Mouse (Mus musculus): ENCODE data around the gene Cox6a2.

Cox6a2 gene

DNA sequence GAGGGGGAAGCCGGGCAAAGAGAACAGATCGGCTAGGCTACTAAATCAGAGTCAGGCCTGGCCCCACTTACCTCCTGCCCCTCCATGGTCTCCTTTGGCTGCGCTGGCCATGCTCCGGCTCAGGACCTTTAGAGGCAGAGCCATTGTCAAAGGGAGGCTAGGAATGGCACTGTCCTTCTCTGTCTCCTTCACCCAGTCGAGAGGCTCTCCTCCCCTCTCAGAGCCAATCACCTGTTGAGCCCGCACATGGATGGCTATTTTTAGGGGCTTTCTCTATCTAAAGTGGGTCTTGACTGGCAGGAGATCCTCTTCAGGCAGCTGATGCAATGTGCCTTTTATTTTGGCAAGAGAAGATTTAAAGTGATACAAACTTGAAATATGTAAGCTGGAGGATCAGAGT is at the start of gene Cox6a2:
Gene Cox6a2 (minus strand): TSS at position 236 of the 400 bp plus-strand sequence.
- DNase-seq (ENCODE audit: low spot score), result no peak

DNA sequence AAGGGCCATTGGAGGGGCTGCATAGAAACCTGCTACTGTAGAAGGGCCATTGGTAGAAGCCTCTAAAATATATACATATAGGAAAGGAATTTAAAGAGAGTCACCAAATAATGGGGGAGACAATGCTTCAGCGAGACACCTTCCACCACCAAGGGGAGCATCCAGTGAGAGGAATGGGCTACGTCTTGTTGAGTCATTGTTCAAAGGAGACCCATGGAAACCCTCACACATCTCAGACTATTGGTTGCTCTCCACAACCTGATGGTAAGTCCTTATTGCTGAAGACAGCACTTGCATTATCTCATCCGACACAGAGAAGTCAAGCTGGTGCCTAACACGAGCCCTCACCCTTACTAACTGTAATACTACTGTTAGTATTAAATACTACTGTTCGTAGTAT is 49.6 kb upstream of the Cox6a2 start:
- DNase-seq (ENCODE audit: low spot score), result no peak

DNA sequence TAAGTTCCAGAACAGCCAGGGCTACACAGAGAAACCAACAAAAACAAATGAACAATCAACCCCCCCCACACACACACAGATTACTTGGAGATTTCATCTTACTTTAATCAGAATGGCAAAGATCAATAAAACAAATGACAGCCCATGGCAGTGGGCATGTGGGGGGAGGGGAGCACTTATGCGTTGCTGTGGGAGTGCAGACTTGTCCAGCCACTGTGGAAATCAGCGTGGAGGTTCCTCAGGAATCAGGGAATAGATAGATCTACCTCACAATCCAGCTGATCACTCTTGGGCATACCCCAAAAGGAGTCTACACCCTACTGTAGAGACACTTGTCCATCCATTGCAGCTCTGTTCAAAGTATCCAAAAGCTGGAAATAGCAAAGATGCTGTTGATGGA is 48.8 kb upstream of the Cox6a2 start:
- DNase-seq (ENCODE audit: low spot score), result no peak

DNA sequence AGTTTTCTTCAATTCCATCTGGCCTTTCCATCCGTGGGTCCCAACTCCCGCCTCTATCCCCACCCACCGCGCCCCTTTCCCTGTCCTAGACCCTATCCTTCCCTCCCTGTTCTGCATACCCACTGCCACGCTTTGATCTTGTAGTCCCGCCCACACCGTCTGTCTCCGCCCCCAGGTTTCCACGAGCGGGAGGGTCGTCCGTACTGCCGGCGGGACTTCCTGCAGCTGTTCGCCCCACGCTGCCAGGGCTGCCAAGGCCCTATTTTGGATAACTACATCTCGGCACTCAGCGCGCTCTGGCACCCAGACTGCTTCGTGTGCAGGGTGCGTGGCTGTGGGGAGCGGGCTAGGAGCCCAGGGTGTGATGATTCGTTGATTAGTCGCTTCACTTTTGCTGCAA is 46.4 kb upstream of the Cox6a2 start:
- no peak for DNase-seq (ENCODE audit: low spot score)

DNA sequence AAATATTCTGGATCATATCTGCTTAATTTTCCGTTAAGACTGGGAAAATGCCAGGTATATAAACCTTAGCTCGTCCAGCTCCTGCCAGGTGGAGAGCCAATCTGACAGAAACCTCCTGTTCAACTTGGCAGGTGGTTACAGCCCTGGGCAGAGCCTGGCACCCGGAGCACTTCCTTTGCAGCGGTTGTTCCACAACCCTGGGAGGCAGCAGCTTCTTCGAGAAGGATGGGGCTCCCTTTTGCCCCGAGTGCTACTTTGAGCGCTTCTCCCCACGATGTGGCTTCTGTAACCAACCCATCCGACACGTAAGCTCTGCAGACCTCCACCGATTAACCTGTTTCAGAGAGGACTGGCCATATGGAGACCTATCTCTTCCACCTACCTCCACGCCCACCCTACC is 45.8 kb upstream of the Cox6a2 start:
- DNase-seq (ENCODE audit: low spot score), result no peak

DNA sequence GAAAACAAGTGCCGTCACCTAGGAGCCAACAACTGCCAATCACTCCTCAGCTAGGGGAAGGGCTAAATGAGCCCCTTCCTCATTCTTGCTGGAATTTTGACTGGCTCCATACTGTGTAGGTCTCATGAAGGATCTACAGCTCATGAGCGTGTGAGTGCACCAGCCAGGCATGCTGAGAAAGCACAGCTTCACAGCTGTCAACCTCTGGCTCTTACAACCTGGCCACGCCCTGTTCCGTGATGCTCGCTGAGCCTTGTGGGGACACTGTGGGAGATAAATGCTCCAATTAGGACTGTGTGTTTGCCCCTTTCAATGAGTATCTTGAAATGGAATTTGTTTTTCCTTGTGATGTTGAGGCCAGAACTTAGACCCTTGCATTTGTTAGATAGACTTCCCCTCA is 43.8 kb upstream of the Cox6a2 start:
- DNase-seq (ENCODE audit: low spot score), result no peak

DNA sequence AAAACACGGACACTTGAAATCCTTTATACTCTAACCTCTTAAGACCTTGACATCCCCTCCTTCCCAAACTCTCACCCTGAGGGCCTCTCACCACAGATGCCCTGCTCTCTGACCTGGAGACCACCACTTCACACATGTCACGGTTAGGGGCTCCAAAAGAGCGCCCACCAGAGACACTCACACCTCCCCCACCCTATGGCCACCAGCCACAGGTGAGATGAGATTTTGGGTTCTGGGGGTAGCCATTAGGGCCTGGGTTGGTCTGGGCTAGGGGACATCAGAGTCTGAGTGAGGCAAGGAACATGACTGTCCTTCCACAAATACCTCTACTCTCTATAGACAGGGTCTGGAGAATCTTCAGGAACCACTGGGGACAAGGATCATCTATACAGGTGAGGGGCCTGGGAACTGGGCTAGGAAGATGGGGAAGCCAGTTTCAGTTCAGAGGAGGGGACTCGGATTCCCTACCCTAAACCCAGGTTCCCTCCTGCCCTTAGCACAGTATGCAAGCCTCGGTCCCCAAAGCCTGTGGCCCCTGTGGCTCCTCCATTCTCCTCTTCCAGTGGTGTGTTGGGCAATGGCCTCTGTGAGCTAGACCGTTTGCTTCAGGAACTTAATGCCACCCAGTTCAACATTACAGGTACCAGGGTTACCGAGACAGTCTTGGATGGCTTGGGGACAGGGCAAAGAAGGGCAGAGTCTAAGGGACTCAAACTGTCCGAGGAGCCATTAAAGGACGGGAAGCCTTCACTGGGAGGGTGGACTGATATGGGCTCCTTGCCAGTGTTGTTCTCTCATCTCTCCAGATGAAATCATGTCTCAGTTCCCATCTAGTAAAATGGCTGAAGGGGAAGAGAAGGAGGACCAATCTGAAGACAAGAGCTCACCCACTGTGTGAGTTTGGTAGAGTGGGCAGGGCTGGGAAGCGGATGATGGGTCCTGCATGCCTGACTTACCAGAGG is 42.2 kb upstream of the Cox6a2 start:
- DNase-seq (ENCODE audit: low spot score), result no peak

DNA sequence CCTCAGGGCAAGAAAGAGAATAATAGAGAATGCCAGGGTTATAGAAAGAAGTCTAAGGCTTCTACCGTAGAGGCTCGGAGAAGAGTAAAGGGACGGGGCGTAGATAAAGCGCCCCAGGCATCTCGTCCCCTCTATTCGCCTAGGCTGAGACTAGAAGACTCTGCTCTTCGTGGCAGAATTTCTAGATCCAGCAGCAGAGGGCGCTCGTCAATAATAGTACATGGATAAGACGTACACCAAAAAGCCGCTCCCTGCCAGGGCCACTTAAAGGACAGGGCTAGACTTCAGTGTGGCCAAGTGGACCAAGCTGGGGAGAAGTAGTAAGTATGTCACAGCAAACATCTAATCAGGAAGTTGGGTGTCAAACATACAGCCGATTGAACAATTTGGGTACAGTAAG is 41.3 kb upstream of the Cox6a2 start:
- peak; percentile 86 for DNase-seq (ENCODE audit: low spot score)

DNA sequence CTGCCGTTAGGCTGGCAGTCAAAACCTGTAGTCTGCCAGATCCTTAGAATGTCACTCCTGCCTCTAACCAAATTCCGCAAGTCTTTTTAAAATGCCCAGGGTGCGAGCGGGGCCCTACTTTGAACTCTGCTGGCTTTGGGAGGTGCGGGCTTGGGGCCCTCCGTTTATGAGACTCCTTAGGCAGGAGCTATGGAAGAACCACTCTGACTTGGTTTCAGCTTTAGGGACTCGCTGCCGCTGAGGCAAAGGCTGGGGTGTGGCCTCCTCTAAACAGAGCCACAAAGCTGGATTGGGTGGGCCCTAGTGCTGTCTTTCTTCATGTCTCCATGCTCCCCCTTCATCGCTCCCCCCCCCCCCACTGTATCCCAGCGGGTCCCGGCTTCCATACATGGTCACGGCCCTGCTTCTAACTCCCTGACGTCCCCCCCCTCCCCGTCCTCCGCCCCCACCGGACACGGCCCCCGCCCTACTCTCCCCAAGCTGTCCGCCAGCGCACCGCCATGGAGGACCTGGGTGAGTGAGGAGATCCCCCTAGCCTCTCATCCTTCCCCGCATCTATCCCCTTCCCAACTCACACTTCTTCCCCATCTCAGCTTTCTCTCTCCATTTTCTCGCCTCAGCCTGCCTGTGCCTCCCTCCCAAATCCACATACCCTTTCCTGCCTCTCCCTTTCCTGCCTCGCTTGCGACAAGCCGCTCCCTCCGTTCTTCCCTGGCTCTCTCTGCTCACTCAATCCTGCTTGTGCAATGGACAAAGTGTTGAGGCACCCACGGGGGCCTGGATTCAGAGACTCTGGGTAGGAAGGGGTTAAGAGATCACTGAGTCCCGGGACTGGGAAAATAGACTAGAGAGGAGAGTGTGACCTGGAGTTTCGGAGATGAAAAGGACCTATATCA is 40.6 kb upstream of the Cox6a2 start, which contains the start of gene Tgfb1i1:
Gene Tgfb1i1 (plus strand): TSS at position 317 of the 896 bp plus-strand sequence.
- DNase-seq (ENCODE audit: low spot score), result peak; percentile 49

DNA sequence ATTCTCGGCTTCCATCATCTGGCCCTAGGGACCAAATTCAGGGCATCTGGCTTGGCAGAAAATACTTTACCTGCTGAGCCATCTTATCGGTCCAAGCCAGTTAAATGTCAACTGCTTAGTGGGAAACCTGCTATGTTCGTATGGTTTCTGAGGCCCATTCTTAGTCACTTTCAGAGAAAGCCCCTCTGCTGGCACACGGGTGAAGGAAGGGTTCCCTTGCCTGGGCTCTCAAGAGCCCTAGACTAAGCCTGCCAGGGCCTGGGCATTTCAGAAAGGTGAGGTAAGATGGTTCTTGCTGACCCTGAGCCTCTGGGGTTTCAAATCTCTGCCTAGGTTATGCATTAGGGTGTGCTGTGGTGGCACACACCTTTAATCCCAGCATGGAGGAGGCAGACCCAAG is 39.4 kb upstream of the Cox6a2 start:
- DNase-seq (ENCODE audit: low spot score), result no peak

DNA sequence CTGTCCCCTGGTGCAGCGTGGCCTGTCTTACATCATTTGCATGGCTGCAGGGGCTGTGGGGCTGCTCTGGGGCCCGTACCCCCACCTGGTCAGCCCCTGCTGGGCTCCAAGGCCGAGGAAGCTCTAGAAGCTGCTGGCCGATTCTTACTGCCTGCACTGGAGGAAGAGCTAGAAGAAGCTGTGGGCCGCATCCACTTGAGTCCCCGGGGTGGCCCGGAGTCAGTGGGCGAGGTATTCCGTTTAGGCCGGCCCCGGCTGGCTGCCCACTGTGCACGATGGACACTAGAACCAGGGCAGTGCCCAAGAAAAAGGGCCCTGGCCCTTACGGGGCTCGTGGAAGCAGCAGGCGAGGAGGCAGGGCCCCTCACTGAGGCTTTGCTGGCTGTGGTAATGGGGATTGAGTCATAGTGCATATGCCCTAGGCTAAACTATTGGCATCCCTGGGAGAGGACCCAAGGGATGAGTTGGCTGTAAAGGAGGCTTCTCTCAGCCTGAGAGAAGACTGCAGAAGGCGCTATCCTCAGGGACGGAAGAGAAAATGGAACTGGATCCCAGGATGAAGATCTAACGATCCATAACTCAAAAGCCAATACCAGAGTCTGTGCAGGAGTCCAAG is 38.3 kb upstream of the Cox6a2 start:
- no peak for DNase-seq (ENCODE audit: low spot score)

DNA sequence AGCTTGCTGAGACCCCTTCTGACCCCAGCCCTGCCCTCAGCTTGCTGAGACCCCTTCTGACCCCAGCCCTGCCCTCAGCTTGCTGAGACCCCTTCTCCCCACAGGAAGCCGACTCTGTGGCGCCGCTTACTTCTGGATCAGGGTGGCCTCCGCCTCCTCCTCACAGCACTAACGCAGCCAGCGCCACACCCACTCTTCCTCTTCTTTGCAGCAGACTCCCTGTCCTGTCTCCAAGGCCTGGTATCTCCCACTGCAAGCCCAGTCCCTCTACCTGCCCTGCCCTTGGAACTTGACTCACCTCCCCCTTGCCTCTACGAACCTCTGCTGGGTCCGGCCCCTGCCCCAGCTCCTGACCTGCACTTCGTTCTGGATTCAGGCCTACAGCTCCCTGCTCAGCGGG is 37.7 kb upstream of the Cox6a2 start:
- no peak for DNase-seq (ENCODE audit: low spot score)

DNA sequence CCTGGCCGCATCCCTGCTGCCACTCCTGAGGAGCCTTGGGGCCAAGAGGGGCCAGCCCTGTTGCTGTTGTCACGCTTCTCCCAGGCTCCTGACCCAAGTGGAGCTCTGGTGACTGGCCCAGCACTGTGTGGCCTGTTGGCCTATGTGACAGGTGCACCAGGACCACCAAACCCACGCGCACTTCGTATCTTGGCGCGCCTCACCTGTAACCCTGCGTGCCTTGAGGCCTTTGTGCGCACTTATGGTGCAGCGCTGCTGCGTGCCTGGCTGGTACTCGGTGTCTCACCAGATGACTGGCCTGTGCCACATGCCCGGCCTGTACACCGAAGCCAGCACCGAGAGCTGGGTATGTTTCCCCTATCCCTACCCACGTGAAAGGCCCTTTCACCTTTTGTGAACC is 36.1 kb upstream of the Cox6a2 start:
- no peak for DNase-seq (ENCODE audit: low spot score)

DNA sequence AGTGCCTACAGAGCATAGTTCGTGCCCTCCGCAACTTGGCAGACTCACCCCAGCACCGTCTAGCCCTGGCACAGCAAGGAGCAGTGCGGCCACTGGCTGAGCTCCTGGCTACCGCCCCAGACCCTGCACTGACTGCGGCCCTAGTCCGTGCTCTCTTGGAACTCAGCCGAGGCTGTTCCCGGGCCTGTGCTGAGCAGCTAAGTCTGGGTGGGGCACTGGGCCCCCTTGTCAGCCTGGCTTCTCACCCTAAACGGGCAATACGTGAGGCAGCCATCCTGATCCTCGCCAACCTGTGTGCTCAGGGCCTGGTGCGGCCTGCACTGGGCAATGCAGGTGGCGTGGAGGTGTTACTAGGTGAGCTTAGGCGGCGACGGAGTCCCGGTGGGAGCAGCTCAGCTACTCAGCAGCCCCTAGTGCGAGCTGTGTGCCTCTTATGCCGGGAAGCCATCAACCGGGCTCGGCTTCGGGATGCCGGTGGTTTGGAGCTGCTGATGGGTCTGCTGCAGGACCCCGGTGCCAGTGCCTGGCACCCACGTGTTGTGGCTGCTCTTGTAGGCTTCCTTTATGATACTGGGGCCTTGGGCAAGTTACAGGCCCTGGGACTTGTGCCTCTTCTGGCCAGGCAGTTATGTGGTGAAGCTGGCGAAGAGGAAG is 34.1 kb upstream of the Cox6a2 start:
- DNase-seq (ENCODE audit: low spot score), result no peak

DNA sequence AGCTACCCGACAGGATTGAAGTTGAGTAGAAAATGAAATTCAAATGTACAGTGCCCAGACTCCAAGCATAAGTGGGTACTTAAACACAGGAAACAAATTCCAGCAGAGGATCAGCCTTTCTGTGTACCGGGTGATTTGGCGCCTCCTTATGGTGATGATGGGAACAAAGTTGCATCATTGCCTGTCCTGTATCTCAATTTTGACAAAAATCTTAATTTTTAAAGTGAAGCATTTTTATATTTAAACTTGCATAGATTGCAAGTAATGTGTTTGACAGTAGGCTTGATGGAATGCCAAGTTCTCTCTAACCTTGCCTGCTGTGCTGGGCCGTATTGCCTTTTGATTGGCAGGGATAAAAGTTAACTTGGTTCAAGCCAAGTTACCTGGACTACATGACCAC is 32.8 kb upstream of the Cox6a2 start:
- no peak for DNase-seq (ENCODE audit: low spot score)

DNA sequence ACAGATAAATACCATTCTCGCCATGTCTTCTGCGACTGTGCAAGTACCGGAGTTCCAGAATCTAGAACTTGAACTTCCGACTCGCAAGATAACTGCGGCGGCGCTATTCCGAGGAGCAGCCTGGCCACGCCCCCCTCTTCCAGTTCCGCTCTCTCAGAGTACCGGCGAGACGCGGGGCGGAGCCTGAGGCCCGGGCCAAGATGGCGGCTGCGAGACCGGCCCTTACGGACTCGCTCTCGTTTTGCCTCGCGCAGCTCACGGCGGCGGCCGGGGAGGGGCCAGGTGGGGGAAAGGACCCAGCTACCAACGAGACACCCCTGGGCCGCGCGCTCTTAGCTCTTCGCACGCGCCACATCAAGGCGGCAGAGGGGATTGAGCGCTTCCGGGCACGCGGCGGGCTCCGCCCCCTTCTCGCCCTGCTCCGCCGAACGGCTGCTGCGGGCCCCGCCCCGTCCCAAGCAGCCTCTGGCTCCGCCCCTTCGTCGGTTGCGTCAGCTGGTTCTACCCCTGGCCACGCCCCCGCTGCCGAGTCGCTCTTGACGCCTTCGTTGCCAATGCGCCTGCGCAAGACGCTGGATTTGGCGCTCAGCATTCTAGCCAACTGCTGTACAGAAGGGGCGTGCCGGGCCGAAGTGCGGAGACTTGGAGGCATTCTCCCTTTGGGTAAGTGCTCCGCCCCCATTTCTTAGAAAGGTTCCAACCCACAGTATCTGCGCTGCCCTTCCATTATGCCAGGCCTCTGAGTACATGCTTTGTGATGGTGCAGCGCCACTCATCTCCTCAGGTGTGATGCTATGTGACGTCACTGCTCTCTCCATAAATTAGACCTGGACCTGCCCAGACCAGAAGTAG is 32.0 kb upstream of the Cox6a2 start, which contains the start of gene 9130023H24Rik:
Gene 9130023H24Rik (minus strand): TSS at position 105 of the 852 bp plus-strand sequence.
- DNase-seq (ENCODE audit: low spot score), result peak; percentile 100

DNA sequence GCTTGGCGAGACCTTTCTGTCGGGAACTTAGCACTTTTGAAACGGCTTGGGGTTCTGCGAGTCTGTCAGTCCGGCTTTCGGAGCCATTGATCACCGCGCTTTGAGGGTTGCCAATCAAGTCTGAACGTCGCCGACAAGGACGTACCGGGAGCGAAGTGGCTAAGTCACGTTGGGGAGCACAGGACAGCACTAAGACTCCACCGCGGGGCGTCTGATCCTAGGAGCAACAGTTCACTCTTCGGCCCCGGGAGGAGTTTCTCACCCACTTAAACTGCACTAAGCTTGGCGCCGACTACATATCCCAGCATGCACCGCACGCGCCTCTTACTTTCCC is 31.4 kb upstream of the Cox6a2 start:
- no peak for DNase-seq (ENCODE audit: low spot score)

DNA sequence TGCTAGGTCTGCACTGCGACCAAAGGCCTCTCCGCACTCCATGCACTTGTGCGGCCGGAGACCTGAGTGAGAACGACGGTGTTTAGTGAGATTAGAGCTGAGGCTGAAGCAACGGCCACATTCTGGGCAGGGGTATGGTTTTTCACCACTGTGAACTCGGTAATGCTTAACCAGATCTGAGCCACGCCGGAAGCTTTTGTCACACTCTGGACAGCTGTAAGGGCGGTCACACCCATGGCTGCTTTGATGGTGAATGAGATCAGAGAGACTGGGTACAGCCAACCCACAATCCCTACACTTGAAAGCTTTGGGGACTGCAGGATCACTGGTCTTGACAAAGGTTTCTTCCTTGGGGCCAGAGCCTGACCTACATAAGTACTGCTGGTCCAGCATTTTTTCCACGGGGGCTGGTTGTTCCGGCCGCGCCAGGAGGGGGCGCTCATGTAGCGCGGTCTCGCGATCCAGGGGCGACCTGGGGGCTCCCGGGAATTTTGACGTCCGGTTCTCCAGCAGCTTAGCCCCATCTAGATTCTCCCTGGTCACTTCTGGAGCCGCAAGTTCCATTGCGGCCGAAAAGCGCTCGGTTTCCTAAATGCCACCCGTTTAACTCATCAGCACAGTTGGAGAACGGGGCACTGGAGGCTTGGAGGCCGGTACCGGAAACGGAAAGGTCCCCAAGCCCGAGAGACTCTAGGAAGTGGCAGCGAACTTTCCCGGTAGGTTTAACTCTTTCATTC is 30.8 kb upstream of the Cox6a2 start, which contains the start of gene Armc5:
Gene Armc5 (plus strand): TSS at position 487 of the 737 bp plus-strand sequence.
- DNase-seq (ENCODE audit: low spot score), result peak; percentile 84

DNA sequence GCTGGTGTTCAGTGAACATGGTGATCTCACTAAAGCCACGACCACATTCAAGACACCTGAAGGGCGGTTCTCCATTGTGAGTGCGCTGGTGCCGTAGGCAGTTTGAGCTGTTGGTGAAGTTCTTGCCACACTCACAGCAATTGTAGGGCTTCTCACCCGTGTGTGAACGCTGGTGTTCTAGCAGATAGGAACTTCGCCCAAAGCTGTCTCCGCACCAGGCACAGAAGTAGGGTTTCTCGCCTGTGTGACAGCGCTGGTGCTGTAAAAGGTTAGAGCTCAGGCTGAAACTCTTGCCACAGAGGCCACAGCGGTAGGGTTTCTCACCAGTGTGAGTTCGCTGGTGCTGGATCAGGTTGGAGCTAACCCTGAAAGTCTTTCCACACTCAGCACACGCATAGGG is 30.2 kb upstream of the Cox6a2 start:
- DNase-seq (ENCODE audit: low spot score), result no peak

DNA sequence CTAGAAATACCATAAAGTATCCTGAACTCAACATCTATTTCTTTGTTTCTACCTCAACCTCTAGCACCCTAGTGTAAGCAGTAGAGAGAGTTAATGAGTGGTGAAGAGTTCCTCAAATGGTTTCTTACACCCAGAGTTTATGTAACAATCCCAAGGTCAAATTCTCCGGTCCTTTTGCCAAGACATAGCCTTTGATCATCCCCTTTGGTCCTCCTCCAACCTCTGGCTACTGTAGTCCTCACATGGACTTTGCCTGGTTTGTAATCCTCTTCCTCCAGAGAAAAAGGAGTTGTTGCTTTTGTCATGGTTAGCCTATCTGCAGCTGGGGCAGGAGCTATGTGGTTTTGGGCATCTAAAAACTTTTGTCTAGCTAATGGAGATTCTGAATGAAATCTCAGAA is 29.3 kb upstream of the Cox6a2 start:
- DNase-seq (ENCODE audit: low spot score), result no peak

All from ovary, postnatal 14 days (tissue).